ENCODE assay signal across 28 mouse cellular contexts in genomic region chr5:72746461-72746860, GRCm38 (mm10). TPM values are rescaled to one million over a fixed set of nuclear protein-coding genes. Genes with fewer than 3 reads are reported as not detected.
DNase-seq lines count a peak whose midpoint lies in the region; ATAC-seq lines count a peak whose summit lies in the region.
"Had no signal": no experiment of that assay in that cellular context is flagged by ENCODE, and none has a peak within 500 bp of the region (broad histone marks: within the 10 kb centered on the region; RNA-seq: fewer than 3 reads in every experiment).

No protein-coding gene starts in this region.

- H3K4me1 ChIP-seq in forebrain, embryonic 12.5 days = no peaks in the 10 kb centered on the region
- H3K4me1 ChIP-seq: embryonic facial prominence, embryonic 13.5 days; hindbrain, embryonic 10.5 days had no signal

- no peak overlapping the region for H3K9ac ChIP-seq in forebrain, embryonic 12.5 days
- H3K9ac ChIP-seq: embryonic facial prominence, embryonic 13.5 days; forebrain, postnatal 0 days; hindbrain, embryonic 13.5 days had no signal

- no peaks in the 10 kb centered on the region for H3K36me3 ChIP-seq in forebrain, embryonic 12.5 days (replicated peaks)
- H3K36me3 ChIP-seq: embryonic facial prominence, embryonic 10.5 days; embryonic facial prominence, embryonic 13.5 days; hindbrain, embryonic 10.5 days; hindbrain, embryonic 13.5 days had no signal

- peak; percentile 2; the same call in 1 of the 2 replicates for ATAC-seq in frontal cortex, adult (ENCODE audit: low TSS enrichment)
- no peak for ATAC-seq in forebrain, embryonic 12.5 days (ENCODE audit: low FRiP score)
- ATAC-seq: forebrain, embryonic 14.5 days; forebrain, postnatal 0 days; hindbrain, embryonic 16.5 days; intestine, postnatal 0 days had no signal

- no peaks in the 10 kb centered on the region for H3K9me3 ChIP-seq in forebrain, embryonic 12.5 days
- H3K9me3 ChIP-seq: embryonic facial prominence, embryonic 10.5 days; embryonic facial prominence, embryonic 13.5 days; hindbrain, embryonic 10.5 days; hindbrain, embryonic 13.5 days had no signal

- WGBS in forebrain, embryonic 12.5 days = 82% methylated on average over 4 of the region's 4 CpGs

- H3K27me3 ChIP-seq in forebrain, embryonic 12.5 days = no peaks in the 10 kb centered on the region
- H3K27me3 ChIP-seq: embryonic facial prominence, embryonic 13.5 days; hindbrain, embryonic 13.5 days had no signal

- H3K27ac ChIP-seq in forebrain, embryonic 12.5 days = no peak overlapping the region
- H3K27ac ChIP-seq: embryonic facial prominence, embryonic 10.5 days; embryonic facial prominence, embryonic 13.5 days; hindbrain, embryonic 10.5 days; hindbrain, embryonic 13.5 days had no signal

- DNase-seq in frontal cortex, adult 2 months (ENCODE audit: extremely low spot score in 1 of 2, low spot score in 1 of 2) = no peak
- DNase-seq in CD4-positive helper T cell, adult 2 months (ENCODE audit: low read depth, low spot score) = peak; percentile 35
- peak; percentile 5 for DNase-seq in brain, adult 2 months (ENCODE audit: low read depth, low spot score)
- peak; percentile 66 for DNase-seq in naive thymus-derived CD4-positive, alpha-beta T cell, adult 2 months (ENCODE audit: low read depth)
- DNase-seq in T-cell, adult 2 months (ENCODE audit: low spot score) = no peak
- DNase-seq: adrenal gland, postnatal 10 days; adrenal gland, postnatal 36 days; cerebellum, adult 11 months; cerebellum, adult 2 months; cerebellum, adult 9-11 months; cerebellum, postnatal 36 days; embryo, embryonic 11 days; forebrain, postnatal 0 days; gastrocnemius, postnatal 10 days; gastrocnemius, postnatal 36 days; heart, postnatal 36 days had no signal

- no peak overlapping the region for H3K4me2 ChIP-seq in forebrain, embryonic 12.5 days
- H3K4me2 ChIP-seq: embryonic facial prominence, embryonic 13.5 days; heart, embryonic 11.5 days; hindbrain, embryonic 13.5 days had no signal

- H3K4me3 ChIP-seq in forebrain, embryonic 12.5 days (replicated peaks) = no peak overlapping the region
- H3K4me3 ChIP-seq: embryonic facial prominence, embryonic 10.5 days; embryonic facial prominence, embryonic 13.5 days; erythroblast, embryonic 14.5 days; hindbrain, embryonic 10.5 days; hindbrain, embryonic 13.5 days had no signal

RNA-seq across cellular contexts. Expression of gene Txk, which starts 6.1 kb away (rescaled TPM):
- 0.34 and 0.40 TPM in 2 replicates for polyA plus RNA-seq in frontal cortex, adult 2 months (2012; rRNA removed)
- polyA plus RNA-seq in forebrain, embryonic 12.5 days (2016; fragmentation: Nextera tagmentation; extraction: Ambion mirVana) = not detected in 2 replicates
- polyA plus RNA-seq: embryonic facial prominence, embryonic 10.5 days; erythroblast, embryonic 14.5 days; forebrain, embryonic 14.5 days; heart, postnatal 0 days; hindbrain, embryonic 10.5 days had no signal

Comparison
In these comparisons a context has a peak if more than half of its experiments do, and no peak if none do; other contexts are left out.
1. DNase-seq: peak in CD4-positive helper T cell, adult 2 months (single experiment), brain, adult 2 months (single experiment) and naive thymus-derived CD4-positive, alpha-beta T cell, adult 2 months (single experiment); none in frontal cortex, adult 2 months (0 of 2) and T-cell, adult 2 months (single experiment).